Mouse (Mus musculus) fibroblast of lung, adult 2 months (primary cell): ENCODE measurements around the gene Tspan17.

Experiments
- DNase-seq: peaks from one replicate; pipeline ENCODE4 v3.0.0-alpha.2; 2011; ENCODE audit warnings: low read depth

Tspan17 gene

DNA sequence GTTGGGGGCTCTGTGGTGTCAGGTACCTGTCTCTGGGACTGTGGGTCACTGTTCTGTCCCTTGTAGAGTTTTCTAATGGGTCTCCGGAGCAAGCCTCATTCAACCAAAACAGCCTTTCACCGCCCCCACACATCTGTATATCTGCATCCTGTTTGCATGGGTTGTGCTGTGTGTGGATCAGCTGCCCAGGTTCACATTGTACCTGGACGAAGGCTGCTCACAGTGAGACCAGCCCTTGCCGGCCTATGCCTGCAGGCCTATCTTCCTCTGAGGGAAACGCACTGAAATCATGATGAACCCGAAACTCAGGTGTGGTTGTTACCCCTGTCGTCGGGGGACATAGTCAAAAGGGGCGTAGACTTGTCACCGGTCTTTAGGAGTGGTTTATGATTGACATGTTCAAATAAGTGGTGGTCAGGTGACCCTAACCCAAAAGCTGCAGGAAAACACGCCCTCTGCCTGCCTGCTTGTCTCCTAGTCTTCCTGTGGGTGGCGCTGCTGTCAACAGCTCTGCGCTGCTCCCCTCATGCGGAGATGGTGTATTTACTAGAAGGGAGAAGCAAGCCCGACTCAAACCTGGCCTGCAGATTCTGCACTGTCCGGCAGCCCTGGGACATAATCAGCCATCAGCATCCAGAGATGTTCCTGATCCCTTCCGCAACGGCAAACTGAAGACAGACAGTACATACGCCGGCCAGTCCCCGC, 16.1 kb downstream of the Tspan17 start:
- DNase-seq: no peak

DNA sequence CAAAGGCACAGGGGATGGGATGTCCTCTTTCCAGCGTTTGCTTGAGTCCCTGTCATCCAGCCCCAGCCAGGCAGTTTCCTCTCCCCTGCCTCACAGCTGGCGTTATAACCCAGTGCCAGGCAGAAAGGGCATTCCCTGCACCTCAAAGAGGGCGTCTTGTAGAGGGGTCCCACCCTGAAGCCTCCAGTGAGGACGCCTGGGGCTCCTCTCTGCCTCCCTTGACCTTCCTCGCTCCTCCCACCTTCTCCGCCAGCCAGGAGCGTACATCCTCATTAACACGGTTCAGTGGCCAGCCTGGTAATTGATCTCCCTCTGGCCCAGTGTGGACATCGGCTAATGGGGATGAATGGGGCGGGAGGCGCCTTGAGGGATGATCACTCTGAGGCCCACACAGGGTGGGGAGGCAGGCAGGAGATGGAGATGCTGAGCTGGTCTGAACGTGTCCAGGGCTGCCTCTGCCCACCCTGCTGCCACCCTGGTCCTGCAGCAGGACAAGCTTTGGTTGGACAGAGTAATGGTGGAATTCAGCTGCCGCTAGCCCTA, 17.3 kb downstream of the Tspan17 start:
- no peak for DNase-seq

DNA sequence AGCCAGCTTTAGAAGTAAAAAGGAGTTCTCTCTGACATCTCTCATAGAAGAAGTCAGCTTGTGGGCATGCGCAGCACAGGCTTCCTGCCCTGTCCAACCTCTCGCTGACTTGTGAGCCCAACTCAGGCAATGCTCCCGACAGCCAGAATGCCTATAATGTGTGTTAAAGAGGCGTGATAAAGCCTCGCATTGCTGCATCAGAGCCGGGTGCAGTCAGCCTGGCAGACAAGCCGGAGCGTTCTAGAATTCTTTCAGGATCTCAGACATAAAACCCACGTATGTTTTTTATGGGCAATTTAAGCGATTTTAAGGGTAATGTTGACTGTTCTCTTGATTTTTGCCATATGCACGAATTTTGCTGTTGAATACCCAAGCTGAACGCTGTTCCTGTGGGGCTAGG, 18.9 kb downstream of the Tspan17 start:
- no peak for DNase-seq

DNA sequence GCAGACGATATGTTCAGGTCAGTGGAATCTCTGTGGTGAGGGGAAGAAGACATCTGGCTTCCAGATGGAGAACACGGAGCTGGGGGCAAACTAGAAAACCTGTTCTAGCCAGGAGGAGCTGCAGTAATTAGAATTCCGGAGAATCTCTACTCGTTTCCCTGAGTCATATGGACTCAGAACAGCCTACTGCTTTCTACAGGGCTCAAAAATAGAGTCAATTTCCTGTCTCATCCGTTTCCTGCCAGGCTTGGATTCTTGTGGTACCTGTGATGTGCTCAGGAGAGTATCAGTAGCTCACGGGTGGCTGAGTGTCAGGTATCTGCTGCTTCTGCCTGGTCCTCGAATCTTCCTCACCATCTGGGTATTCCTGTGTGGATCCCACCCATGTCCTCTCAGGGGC, 22.3 kb downstream of the Tspan17 start:
- no peak for DNase-seq

DNA sequence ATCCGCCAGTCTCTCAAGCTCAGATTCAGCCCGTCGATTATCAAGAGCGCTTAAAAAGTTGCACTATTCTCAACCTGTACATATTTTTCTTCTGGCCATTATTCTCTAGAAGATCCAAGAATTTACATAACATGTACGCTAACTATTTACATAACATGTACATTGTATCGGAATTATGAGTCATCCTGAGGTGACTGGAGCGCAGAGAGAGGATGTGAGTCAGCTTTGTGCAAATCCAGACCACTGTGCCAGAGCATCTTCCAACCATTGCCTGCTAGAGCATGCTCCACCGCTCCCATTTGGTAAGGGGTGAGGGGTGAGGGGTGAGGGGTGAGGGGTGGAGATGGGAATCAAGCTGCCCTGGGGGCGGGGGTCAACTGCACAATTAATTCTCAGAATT, 24.2 kb downstream of the Tspan17 start:
- no peak for DNase-seq

DNA sequence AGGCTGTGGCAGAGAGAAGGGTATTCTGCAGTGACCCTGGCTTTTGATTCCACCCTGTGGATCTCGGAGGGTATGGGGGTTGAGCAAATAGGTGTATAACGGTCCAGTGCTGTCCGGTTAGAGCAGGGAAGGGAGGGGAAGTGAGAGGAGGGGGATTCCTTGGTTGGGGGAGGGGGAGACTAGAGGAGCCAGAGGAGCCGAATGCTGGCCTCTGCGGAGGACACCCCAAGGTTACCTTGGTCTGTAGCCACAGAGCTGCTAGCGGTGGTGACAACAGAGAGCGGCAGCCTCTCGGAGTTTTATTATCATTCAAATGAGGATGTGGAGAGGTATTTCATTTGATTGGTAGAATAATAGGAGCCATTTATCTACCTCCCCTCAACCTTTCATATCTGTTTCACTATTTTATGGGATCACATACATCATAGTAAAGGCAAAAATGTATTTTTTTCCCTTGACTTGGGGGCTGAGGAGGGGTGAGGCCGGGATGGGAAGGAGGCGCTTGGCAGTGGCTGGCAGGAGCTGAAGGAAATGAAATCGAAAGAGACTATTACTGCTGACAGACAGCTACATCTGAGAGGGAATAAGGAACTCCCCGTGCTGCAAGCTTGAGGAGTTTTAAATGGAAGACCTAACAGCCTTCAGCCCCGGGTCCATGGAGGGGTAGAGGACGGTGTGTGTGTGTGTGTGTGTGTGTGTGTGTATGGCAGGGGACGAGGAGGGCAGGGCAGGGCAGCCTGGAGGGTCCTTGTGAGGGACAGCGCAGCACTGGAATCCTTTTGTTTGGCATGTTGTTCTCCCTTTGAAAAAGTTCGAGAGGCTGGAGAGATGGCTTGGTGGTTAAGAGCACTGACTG, 29.4 kb downstream of the Tspan17 start:
- no peak for DNase-seq

DNA sequence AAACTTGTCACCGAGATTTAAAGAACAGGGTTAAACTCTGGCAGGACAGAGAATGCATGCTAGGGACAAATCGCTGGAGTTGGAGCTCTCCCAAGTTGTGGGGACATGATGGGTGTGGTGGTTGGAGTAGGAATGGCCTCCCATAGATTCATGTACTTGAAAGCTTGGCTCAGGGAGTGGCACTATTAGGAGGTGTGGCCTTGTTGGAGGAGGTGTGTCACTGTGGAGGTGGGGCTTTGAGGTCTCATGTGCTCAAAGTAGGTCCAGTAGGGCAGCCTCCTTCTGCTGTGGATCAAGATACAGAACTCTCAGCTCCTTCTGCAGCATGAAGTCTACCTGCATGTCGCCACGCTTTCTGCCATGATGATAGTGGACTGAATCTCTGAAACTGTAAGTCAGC, 31.9 kb downstream of the Tspan17 start:
- no peak for DNase-seq

DNA sequence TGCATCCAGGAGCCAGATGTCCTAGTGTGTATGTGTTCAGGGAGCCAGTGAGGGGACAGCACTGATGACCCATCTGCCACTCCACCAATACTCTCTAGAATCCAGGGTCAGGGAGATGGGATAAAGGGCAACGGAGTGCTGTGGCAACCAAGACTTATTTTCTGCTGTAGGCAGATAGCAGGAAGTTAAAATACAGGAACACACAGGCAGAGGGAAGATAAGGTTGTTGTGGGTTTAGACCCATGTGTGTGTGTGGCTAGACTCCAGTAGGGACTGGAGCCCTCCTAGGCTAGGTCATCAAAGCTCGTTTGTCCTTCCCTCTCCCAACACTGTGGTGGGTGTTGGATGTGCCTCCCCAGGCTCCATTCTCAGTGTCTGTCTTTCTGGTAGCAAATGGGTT, 32.8 kb downstream of the Tspan17 start:
- no peak for DNase-seq

DNA sequence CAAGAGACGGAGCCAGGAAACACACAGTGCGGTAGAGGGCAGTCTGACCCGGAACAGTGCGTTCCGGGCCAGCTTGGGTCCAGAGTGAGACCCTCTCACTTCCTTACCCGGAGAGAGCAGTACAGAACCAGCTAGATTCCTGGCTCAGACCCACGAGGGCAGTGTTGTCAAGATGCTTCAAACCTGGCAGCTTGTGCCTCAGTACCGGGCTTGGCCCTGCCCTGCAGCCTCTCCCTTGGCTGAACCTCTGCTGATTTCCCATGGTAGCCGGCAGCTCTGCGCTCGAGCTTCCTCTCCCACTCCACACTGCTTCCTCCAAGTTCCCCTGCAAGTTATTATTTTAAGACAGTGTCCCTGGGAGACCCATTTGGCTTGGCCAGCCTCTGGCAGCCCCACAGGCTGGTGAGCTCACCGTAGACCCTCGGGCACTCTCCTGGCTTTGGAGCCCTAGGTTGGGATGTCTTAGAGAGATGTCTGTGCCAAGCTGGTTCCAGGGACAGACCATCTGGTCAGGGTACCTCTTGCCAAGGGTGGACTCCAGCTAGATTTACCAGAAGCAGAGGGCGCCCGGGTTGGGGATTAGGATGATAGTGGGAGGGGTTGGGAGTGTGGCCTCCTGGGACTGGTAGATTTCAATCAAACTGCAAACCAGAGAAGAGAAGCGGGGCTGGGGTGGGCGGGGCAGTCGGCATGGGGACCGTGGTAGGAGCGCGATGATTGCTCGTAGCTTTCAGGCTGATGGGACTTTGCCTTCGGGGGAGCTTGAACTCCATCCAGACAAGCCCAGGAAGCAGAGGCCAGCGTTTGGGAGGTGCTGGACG, 35.1 kb downstream of the Tspan17 start:
- no peak for DNase-seq

DNA sequence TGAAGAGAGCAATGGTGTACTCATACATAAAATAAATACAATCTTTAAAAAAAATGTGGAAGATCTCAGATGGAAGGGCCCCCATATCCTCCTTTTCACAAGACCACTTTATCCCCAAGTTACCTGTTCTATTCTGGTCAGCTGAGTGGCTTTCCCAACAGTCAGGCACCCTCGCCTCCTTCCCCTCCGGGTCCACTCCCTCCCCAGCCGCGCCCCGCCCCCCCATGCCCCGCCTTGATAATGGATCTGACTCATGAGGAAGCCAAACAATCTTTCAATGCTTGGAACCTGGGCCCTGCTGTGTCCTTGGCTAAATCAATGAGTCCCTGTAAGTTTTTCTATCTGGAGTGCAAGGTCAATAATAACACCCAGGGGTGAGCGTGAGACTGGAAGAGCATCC, 38.8 kb downstream of the Tspan17 start:
- DNase-seq: no peak

DNA sequence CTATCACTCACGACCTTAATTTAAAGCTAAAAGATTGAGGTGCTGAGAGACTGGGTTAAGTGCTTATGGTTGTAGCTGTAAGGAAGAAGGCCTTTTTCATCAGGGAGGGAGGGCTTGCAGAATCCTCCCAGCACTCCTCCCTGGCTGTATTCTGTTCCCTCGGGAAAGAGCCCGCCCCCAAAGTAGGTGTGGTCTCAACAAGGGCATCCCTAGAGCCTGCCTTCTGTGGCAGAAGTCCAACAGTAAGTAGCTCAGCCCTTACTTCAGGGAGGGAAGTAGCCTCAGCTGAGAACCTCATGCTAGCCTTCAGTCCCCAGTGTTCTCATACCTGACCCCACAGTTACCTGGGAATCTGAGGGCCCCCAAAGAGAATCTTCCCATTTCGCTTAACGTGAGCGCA, 39.3 kb downstream of the Tspan17 start:
- DNase-seq: no peak

DNA sequence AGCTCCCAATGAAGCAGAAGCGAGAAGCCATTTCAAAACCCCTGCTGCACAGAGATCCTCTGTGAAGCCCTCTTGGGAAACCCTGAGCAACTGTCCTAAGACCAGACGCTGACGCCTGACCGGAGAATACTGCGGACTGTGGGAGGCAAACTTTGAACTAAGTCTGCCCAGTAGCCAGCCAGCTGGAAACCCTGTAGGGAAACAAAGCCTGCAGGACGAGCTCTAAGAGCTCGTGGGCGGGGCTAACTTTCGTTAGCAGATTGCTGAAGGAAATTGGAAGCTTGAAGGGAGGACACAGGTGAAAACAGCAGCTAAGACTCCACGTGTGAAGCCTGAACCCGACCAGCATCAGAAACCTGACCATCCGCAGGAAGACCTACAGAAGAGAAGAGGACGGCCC, 40.3 kb downstream of the Tspan17 start:
- DNase-seq: no peak

DNA sequence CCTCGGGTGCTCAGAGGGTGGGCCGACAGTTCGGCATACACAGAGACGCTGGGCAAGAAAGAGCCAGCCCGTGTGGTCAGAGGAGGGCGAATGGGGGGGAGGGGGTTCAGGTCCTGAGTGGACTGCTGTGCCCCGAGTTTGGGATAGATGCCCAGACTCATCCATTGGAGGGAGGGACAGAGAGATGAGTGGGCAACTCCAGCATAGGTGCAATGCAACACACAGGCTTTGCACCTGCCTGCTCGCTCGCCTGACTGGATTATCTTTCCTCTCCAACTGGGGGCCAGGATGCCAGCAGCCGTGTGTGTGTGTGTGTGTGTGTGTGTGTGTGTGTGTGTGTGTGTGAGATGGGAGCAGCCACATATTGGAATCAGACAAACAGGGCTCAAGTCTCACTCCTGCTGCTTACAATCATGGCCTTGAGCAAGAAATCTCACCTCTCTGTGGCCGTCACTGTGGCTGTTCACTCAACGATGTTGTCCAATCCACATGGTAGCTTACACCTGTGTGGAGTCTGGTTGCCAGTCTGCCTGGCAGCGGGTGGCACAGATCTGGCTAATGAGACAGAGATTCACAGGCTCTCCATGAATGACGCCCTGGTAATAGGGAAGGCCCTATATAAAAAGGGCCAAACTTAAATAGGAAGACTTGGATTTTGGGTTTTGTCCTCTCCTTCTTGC, 47.3 kb downstream of the Tspan17 start:
- DNase-seq: no peak

DNA sequence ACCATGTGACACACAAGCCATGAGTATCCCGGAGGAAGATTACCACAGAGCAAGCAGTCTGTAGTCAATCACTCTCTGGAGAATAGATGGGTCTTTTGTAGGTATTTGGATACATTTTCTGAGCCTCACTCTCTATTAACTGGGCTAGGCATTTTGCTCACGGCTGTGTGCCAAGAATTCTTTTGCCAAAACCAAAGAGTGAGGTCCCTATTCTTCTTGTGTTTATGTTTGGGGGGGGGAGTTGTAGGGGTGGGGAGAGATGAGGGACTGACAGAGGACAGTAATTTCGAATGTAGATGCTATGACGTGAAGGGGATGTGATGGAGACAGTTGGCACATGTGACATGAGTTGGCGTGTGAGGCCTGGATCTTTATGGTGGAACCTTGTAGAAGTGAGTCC, 47.9 kb downstream of the Tspan17 start:
- no peak for DNase-seq

DNA sequence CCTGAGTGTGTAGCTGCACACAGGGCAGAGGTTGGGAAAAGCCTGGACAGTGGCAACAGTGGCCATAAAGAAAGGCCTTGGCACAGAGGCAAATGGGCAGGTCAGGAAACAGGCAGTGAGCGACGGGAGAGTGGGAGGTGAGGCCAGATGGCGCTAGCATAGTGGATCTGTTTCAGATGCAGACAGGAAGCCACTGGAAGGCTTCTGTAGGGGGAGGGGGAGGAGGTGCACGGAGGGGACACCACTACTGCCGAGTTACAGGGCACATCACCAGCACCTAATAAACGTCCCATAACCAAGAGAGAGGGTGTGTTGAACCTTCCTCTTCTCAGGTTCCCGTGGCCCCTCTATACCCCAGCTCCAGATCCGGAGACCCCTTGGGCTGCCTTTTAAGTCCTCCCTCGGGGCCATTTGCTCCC, 48.3 kb downstream of the Tspan17 start:
- no peak for DNase-seq

DNA sequence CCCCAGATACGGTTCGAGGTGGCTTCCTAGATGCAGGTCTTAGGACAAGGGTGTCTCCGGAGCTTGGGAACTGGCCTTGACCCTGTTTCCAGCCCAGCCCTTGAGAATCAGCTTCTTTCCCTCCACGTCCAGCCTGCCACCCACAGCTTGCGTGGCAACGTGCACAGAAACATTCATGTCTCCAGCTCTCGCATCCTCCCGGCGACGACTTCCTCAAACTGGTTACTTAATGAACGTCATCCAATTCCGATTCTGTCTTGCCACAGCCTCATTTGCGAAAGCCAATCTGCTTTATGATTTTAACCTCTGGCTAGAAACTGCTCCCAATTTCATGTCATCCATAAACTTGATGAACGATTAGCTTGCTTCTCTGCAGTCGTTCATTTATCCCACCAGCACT, 49.4 kb downstream of the Tspan17 start:
- no peak for DNase-seq

DNA sequence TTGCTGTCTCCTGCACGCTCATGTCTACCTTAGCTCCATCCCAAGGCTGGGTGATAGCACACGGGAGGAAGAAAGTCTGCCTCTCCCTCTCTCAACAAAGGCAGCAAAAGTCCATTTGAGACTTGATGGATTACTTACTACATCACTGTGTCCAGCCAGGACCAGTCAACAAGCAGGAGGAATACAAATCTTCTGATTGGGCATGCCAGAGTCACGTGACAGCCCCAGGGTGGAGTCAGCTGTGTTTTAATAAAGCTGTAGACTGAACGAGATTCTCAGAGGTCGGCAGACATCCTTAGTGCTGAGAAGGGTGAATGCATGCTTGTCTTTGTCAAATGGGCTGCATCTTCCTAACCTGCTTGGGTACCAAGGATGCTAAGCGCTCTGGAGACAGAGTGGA, 50.0 kb downstream of the Tspan17 start:
- DNase-seq: no peak

DNA sequence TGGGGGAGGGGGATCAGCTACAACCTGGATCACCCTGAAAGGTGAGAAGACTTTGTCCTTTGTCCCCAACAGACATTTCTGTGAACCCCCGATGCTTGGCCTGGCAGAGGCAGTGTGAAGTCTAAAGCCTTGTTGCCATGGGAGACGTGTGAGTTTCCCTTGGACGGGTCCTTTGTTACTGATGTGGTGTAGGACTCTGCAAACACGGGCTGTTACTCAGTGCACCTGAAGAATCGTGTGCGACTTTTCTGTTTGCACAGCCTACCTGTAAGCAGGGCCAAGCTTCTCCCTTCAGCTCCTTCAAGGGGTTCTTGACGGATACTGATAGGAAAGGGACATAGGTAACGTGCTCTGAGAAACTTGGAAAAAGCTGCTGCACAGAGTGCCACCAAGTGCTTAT, 55.4 kb downstream of the Tspan17 start:
- DNase-seq: no peak
